Mouse (Mus musculus) C2C12 (cell line): ENCODE data around the gene Gstm6.
"Not testable (repeated sequence)": the region's sequence is repeated elsewhere in the genome, so short reads cannot be mapped to it uniquely, and the experiment has no call there.

Experiments used
- CTCF ChIP-seq: IDR thresholded peaks from one replicate; pipeline ENCODE4 v1.5.1; 2011; ENCODE audit not compliant: control insufficient read depth, insufficient read depth, insufficient read length
- FOSL1 ChIP-seq: IDR thresholded peaks from one replicate; pipeline ENCODE4 v1.8.0; 2011; ENCODE audit warnings: mild to moderate bottlenecking, low read length; ENCODE audit not compliant: poor library complexity, insufficient read depth, severe bottlenecking
- MAX ChIP-seq: IDR thresholded peaks from one replicate; pipeline ENCODE4 v1.6.1; 2011; ENCODE audit warnings: mild to moderate bottlenecking, control low read depth
- MYOD1 ChIP-seq: IDR thresholded peaks from one replicate; pipeline ENCODE4 v1.6.1; 2011; ENCODE audit warnings: low read depth; ENCODE audit not compliant: control insufficient read depth, insufficient read length
- MYOG ChIP-seq: IDR thresholded peaks from one replicate; pipeline ENCODE4 v1.6.1; 2011; ENCODE audit not compliant: control insufficient read depth, insufficient read length; ENCODE audit errors: extremely low read depth
- USF1 ChIP-seq: IDR thresholded peaks from one replicate; pipeline ENCODE4 v1.6.1; 2011; ENCODE audit warnings: low read depth, mild to moderate bottlenecking, control low read depth, moderate library complexity

GRCm38 (mm10) chr3:107889236-107889635 is 54.3 kb downstream of the Gstm6 start:
- not testable (repeated sequence) for TF ChIP-seq MAX, CTCF, USF1, MYOG, FOSL1, MYOD1
